Mouse (Mus musculus) embryo, embryonic 10.5 days (tissue): Measurements from ENCODE around the gene Trim66.
A peak's percentile ranks its signal among the peaks of the same experiment; 100 is the strongest.

Experiments
- DNase-seq: peaks from one replicate; pipeline ENCODE4 v3.0.0-alpha.2; 2015; ENCODE audit warnings: low spot score

Trim66 gene

GRCm38 (mm10) chr7:109519936-109520335 lies 12.0 kb upstream of the Trim66 start:
- DNase-seq: no peak

- peak; percentile 99 for DNase-seq
Observed at GRCm38 (mm10) chr7:109518838-109519696, 11.1 kb upstream of the Trim66 start, which contains the start of gene Rpl27a. Gene Rpl27a, plus strand, starts transcription at chr7:109519147.

DNA sequence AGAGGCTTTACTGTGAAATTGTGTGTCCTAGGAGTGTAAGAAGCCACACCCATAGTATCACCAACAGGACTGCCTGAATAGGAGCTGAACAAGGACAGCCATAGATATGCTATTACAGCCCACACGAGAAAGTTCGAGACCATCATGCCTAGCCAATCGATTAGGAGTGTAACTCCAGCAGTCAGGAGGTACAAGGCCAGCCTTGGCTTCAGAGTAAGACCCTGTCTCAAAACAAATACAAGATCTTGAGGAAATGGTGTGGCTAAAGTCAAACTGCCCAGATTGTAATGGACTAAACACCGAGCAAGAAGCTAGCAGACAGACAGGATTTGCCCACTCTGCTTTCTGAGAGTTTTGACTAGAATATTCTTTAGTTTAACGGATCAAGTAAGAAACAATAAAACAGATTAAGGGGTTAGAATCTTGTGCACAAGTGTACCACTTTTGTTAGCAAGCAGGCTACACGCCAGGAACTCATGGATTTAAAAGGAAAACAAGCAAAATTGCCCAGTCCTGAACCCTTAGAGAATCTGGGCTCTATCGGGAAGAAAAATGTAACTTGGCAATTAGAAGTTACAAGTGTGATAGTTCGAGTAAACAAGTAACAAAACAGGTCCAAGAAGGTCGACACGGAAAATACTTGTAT lies 10.2 kb upstream of the Trim66 start:
- no peak for DNase-seq

GRCm38 (mm10) chr7:109516500-109516899 lies 8.6 kb upstream of the Trim66 start:
- no peak for DNase-seq

- no peak for DNase-seq
Observed at GRCm38 (mm10) chr7:109511838-109512237, 3.9 kb upstream of the Trim66 start.

- no peak for DNase-seq
Observed at GRCm38 (mm10) chr7:109510799-109511198, 2.9 kb upstream of the Trim66 start.

DNA sequence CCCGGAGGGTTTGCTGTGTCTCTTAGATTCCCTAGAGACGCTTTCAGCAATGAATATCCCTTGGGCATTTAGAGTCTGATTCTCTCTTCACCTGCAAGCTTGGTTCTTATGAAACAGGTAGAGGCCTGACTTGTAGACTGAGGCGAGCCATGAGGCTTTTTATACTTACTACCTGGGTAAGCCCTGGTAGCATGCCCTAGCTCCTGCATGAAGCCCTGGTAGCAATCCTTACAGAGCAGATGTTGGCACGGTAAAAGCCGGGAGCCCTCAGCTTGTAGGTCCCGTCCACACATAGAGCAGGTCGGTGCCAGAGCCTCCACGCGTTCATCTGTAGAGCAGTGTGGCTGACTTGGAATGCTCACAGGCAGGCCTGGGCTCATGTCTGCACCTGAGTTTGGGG lies 362 bp downstream of the Trim66 start:
- no peak for DNase-seq

DNA sequence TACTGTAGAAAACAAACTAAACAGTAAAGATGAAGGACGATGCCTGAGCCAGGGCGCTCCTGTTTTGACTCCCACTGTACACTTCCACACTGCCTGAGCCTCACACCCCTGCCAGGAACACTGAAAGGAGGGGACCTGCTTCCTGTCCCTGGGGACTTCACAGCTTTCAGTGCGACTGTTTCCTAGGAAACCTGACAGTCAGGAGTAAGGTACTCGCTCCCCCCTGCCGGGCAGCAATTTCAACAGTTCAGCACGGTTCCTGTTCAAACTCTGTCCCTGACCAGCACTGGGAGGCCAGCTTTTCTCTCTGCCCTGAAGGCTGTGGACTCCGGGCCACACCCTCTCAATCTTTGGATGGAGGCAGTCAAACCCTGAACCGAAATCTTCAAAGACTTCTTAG lies 815 bp downstream of the Trim66 start:
- peak; percentile 62 for DNase-seq

GRCm38 (mm10) chr7:109497507-109497906 lies 10.4 kb downstream of the Trim66 start:
- DNase-seq: no peak

- DNase-seq: peak; percentile 21
Observed at GRCm38 (mm10) chr7:109493319-109494316, 14.3 kb downstream of the Trim66 start.

- DNase-seq: no peak
Observed at GRCm38 (mm10) chr7:109492616-109493318, 15.2 kb downstream of the Trim66 start.

DNA sequence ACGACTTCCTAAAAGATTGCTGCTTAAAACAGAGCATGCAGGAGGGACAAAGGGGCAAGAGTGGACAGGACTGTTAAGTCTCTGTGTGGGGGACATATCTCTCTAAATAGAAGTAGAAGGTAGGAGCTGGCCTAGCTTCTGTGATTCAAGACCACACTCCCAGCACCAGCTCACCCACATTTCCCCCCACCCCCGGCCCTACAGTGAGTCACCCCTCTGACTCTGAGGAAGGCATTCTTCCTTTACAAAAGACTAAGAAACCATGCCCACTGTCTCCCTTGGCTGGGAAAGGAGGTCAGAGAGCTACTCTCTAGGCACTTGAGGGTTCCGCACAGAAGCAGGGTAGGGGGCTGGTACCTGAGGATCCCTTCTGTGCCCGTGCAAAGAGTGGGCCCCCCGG lies 23.7 kb downstream of the Trim66 start:
- no peak for DNase-seq

DNA sequence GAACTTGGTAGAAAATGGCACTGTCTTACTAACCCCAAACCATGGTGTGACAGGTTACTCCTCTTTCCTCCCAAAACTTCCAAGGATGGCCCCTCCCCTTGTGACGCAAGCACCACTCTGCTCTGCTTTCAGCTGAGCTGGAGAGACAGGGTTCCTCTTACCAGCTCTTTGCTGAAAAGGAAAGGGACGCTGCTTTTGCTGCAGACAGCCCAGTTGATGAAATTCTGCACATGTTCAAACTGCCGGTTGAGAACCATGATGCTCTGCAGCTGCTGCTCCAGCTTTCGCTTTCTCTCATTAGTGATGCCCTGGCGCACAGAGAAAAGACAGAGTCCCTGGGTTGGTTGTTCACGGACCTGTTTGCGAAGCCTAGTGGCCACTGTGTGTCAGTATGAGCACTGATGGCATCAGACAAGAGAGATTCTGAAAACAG lies 27.2 kb downstream of the Trim66 start:
- peak; percentile 63 for DNase-seq

GRCm38 (mm10) chr7:109477926-109478325 lies 30.0 kb downstream of the Trim66 start:
- no peak for DNase-seq

DNA sequence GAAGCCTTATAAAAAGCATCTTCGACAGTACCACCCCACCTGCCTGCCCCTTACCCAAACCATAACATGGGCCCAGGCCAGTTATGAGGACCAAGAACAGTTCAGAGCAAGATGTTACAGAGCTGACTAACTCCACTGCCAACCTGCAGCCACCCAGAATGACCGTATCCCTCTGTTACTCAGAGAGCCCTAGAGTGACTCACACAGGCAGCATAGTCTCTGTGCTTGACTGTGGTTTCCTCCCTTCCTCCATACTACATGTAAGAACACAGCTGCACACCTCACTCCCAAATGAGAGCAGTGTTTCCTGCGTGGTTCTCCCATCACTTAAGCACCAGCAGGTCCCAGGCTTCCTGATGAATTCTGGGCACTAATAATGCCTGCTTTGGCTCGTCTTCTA lies 37.2 kb downstream of the Trim66 start:
- no peak for DNase-seq

DNA sequence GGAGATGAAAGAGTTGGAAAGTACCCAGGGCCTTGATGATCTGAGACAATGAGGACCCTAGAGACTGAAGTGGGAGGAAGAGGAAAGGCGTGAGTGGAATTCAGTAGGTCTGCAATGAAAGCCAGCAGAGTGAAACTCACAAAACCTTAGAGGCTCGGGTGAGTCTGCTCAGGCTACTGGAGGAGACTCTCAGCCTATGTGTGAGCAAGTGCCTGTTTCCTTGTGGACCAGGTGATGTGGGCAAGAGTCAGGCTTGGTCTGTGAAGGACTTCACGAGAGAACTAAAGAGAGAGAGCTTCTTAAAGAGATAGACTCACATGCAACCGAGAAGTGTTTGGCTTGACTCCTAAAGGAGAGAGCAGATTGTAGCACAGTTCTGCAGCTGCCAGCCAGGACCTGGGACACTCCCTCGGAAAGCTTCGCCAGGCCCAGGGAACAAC lies 39.7 kb downstream of the Trim66 start:
- peak; percentile 13 for DNase-seq

- DNase-seq: peak; percentile 20
Observed at GRCm38 (mm10) chr7:109467591-109467990, 40.3 kb downstream of the Trim66 start.

DNA sequence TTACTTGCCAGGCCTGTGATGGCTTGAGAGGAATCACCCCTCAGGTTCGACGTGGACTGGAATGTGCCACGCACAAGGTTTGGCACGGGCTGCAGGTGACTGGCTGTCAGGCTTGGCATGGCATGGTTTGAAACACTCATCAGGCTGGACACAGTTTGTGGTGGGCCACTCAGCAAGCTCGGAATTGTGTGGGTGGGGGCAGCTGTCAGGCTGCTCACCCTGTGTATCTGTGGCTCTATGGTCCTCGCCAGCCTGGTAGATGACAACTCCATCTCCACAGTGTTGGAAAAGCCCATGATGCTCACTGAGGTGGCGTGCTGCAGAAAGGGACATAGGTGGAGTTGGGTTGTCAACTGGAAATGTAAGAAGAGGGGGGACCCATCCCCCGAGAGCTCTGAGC lies 47.2 kb downstream of the Trim66 start:
- DNase-seq: no peak

DNA sequence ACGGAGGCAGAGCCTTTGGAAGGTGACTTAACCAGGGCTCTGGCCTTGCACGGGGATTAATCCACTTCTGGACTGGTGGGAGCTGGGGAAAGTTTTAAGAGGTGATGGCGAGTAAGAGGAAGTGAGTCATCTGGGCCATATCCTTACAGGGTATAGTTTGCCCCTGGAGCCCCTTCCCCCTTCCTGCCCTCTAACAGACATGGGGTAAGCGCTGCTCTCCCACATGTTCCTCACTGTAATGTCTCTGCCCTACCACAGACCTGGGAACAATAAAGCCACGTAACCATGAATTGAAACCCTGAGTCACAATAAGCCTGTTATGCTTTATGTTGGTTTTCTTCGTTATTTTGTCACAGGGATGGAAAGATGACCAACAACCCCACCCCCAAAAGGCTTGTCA lies 51.4 kb downstream of the Trim66 start:
- DNase-seq: no peak

GRCm38 (mm10) chr7:109455748-109456147 lies 52.2 kb downstream of the Trim66 start:
- DNase-seq: no peak

DNA sequence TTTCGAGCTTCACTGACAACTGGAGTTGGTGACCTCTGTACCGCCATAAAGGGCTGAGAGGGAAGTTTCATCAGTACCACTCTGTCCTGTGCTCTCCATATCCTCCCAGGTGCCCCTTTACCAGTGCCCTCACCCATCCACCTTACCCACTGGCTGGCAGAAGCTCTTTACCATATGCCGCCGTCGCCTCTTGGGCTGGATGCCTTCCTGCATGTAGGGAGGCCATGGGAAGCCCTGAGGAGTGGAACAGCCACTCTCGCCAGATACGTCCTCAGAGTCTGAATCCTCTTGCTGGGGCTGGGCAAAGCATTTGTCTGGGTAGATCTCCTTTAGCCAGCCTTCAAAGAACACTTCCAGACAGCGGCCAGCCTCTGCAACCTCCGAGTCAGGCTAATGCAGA lies 53.1 kb downstream of the Trim66 start:
- DNase-seq: no peak
